Mouse (Mus musculus): ENCODE results near the gene Zbtb37.
"Not testable (repeated sequence)": the region's sequence is repeated elsewhere in the genome, so short reads cannot be mapped to it uniquely, and the experiment has no call there.

The Zbtb37 gene

GRCm38 (mm10) chr1:161033856-161034434 lies 704 bp downstream of the Zbtb37 start:
- in situ Hi-C loops (cut with MboI; ENCODE audit: low sequenced_read_pairs), result no loop called here

GRCm38 (mm10) chr1:161032345-161032744 lies 2.3 kb downstream of the Zbtb37 start:
- in situ Hi-C loops (cut with MboI; ENCODE audit: low sequenced_read_pairs), result no loop called here

GRCm38 (mm10) chr1:161031881-161032280 lies 2.8 kb downstream of the Zbtb37 start:
- in situ Hi-C loops (cut with MboI; ENCODE audit: low sequenced_read_pairs), result no loop called here

- in situ Hi-C loops (cut with MboI; ENCODE audit: low sequenced_read_pairs), result no loop called here
Measured at GRCm38 (mm10) chr1:161030058-161030457, 4.6 kb downstream of the Zbtb37 start.

- in situ Hi-C loops (cut with MboI; ENCODE audit: low sequenced_read_pairs), result not testable (repeated sequence)
Measured at GRCm38 (mm10) chr1:161028427-161028826, 6.2 kb downstream of the Zbtb37 start.

GRCm38 (mm10) chr1:161027196-161027595 lies 7.5 kb downstream of the Zbtb37 start:
- in situ Hi-C loops (cut with MboI; ENCODE audit: low sequenced_read_pairs), result no loop called here

GRCm38 (mm10) chr1:161025410-161026210 lies 9.0 kb downstream of the Zbtb37 start:
- in situ Hi-C loops (cut with MboI; ENCODE audit: low sequenced_read_pairs), result no loop called here

- in situ Hi-C loops (cut with MboI; ENCODE audit: low sequenced_read_pairs), result no loop called here
Measured at GRCm38 (mm10) chr1:161020051-161020450, 14.6 kb downstream of the Zbtb37 start.

GRCm38 (mm10) chr1:161016378-161016777 lies 18.3 kb downstream of the Zbtb37 start:
- in situ Hi-C loops (cut with MboI; ENCODE audit: low sequenced_read_pairs), result no loop called here

- in situ Hi-C loops (cut with MboI; ENCODE audit: low sequenced_read_pairs), result no loop called here
Measured at GRCm38 (mm10) chr1:161010436-161010835, 24.2 kb downstream of the Zbtb37 start.

- in situ Hi-C loops (cut with MboI; ENCODE audit: low sequenced_read_pairs), result no loop called here
Measured at GRCm38 (mm10) chr1:161008038-161008437, 26.6 kb downstream of the Zbtb37 start.

GRCm38 (mm10) chr1:161006471-161006870 lies 28.2 kb downstream of the Zbtb37 start:
- in situ Hi-C loops (cut with MboI; ENCODE audit: low sequenced_read_pairs), result no loop called here

GRCm38 (mm10) chr1:161005526-161005925 lies 29.1 kb downstream of the Zbtb37 start:
- in situ Hi-C loops (cut with MboI; ENCODE audit: low sequenced_read_pairs), result no loop called here

GRCm38 (mm10) chr1:161004942-161005341 lies 29.7 kb downstream of the Zbtb37 start:
- in situ Hi-C loops (cut with MboI; ENCODE audit: low sequenced_read_pairs), result no loop called here

- in situ Hi-C loops (cut with MboI; ENCODE audit: low sequenced_read_pairs), result no loop called here
Measured at GRCm38 (mm10) chr1:160993851-160994250, 40.8 kb downstream of the Zbtb37 start.

GRCm38 (mm10) chr1:160989395-160989794 lies 45.3 kb downstream of the Zbtb37 start:
- in situ Hi-C loops (cut with MboI; ENCODE audit: low sequenced_read_pairs), result no loop called here

- in situ Hi-C loops (cut with MboI; ENCODE audit: low sequenced_read_pairs), result no loop called here
Measured at GRCm38 (mm10) chr1:160986881-160987635, 47.6 kb downstream of the Zbtb37 start.

- in situ Hi-C loops (cut with MboI; ENCODE audit: low sequenced_read_pairs), result no loop called here
Measured at GRCm38 (mm10) chr1:160985477-160985876, 49.2 kb downstream of the Zbtb37 start.

GRCm38 (mm10) chr1:160984731-160985130 lies 49.9 kb downstream of the Zbtb37 start:
- in situ Hi-C loops (cut with MboI; ENCODE audit: low sequenced_read_pairs), result not testable (repeated sequence)

GRCm38 (mm10) chr1:160982887-160983286 lies 51.8 kb downstream of the Zbtb37 start:
- in situ Hi-C loops (cut with MboI; ENCODE audit: low sequenced_read_pairs), result no loop called here

- in situ Hi-C loops (cut with MboI; ENCODE audit: low sequenced_read_pairs), result no loop called here
Measured at GRCm38 (mm10) chr1:160981337-160981736, 53.3 kb downstream of the Zbtb37 start.
